Mouse (Mus musculus): ENCODE measurements at regions not wholly inside any gene's neighbourhood (a gene's known extent, or its start where the extent isn't known, plus 50 kb on each side); places are given as distances from the start of the nearest gene placed in this dataset.

- ATAC-seq (replicated peaks; ENCODE audit: insufficient number of reproducible peaks, low FRiP score, low TSS enrichment), result no peak
- Histone ChIP-seq H3K27ac (ENCODE audit: low read depth, low read length) (no peak overlapping the region), H3K4me2 (no peak overlapping the region)
Observed at GRCm38 (mm10) chr15:36403336-36404119, 604.0 kb downstream of the Zfp706 start.

GRCm38 (mm10) chr15:36402051-36402450 lies 605.5 kb downstream of the Zfp706 start:
- no peak overlapping the region for H3K9ac ChIP-seq (ENCODE audit: low read depth, low read length)
- H3K36me3 ChIP-seq (ENCODE audit: control insufficient read depth, insufficient read depth, low read length), result no peaks in the 10 kb centered on the region
- no peaks in the 10 kb centered on the region for H3K27me3 ChIP-seq (ENCODE audit: control insufficient read depth, insufficient read depth, low read length)
- no peak overlapping the region for H3K27ac ChIP-seq (ENCODE audit: low read depth, low read length)
- WGBS (ENCODE audit: insufficient replicate concordance), result 78% methylated on average over 1 of the region's 1 CpGs
- H3K9me3 ChIP-seq (replicated peaks; ENCODE audit: control insufficient read depth, low read length), result no peaks in the 10 kb centered on the region
- no peak overlapping the region for H3K4me3 ChIP-seq (ENCODE audit: low read depth, low read length)
- H3K4me2 ChIP-seq, result no peak overlapping the region
- H3K4me1 ChIP-seq (ENCODE audit: control insufficient read depth, insufficient read depth, low read length), result peaks cover 9% of the 10 kb centered on the region
- ATAC-seq (replicated peaks; ENCODE audit: insufficient number of reproducible peaks, low FRiP score, low TSS enrichment), result no peak

More at GRCm38 (mm10) chr15:36403336-36404119, 604.0 kb downstream of the Zfp706 start:
- H3K4me3 ChIP-seq (ENCODE audit: low read depth, low read length), result no peak overlapping the region
- no peaks in the 10 kb centered on the region for H3K9me3 ChIP-seq (replicated peaks; ENCODE audit: control insufficient read depth, low read length)
- no peaks in the 10 kb centered on the region for H3K36me3 ChIP-seq (ENCODE audit: control insufficient read depth, insufficient read depth, low read length)
- peaks cover 9% of the 10 kb centered on the region for H3K4me1 ChIP-seq (ENCODE audit: control insufficient read depth, insufficient read depth, low read length)
- H3K9ac ChIP-seq (ENCODE audit: low read depth, low read length), result no peak overlapping the region
- no peaks in the 10 kb centered on the region for H3K27me3 ChIP-seq (ENCODE audit: control insufficient read depth, insufficient read depth, low read length)
- WGBS (ENCODE audit: insufficient replicate concordance), result 78% methylated on average over 6 of the region's 6 CpGs

- no peak overlapping the region for H3K4me3 ChIP-seq (ENCODE audit: low read depth, low read length)
- no peak overlapping the region for H3K27ac ChIP-seq (ENCODE audit: low read depth, low read length)
- no peaks in the 10 kb centered on the region for H3K27me3 ChIP-seq (ENCODE audit: control insufficient read depth, insufficient read depth, low read length)
- no peaks in the 10 kb centered on the region for H3K36me3 ChIP-seq (ENCODE audit: control insufficient read depth, insufficient read depth, low read length)
- H3K9me3 ChIP-seq (replicated peaks; ENCODE audit: control insufficient read depth, low read length), result no peaks in the 10 kb centered on the region
- WGBS (ENCODE audit: insufficient replicate concordance), result 80% methylated on average over 9 of the region's 9 CpGs
- no peak overlapping the region for H3K4me2 ChIP-seq
- H3K9ac ChIP-seq (ENCODE audit: low read depth, low read length), result no peak overlapping the region
- peaks cover 9% of the 10 kb centered on the region for H3K4me1 ChIP-seq (ENCODE audit: control insufficient read depth, insufficient read depth, low read length)
- ATAC-seq (replicated peaks; ENCODE audit: insufficient number of reproducible peaks, low FRiP score, low TSS enrichment), result no peak
Observed at GRCm38 (mm10) chr15:36400311-36400840, 607.2 kb downstream of the Zfp706 start.

DNA sequence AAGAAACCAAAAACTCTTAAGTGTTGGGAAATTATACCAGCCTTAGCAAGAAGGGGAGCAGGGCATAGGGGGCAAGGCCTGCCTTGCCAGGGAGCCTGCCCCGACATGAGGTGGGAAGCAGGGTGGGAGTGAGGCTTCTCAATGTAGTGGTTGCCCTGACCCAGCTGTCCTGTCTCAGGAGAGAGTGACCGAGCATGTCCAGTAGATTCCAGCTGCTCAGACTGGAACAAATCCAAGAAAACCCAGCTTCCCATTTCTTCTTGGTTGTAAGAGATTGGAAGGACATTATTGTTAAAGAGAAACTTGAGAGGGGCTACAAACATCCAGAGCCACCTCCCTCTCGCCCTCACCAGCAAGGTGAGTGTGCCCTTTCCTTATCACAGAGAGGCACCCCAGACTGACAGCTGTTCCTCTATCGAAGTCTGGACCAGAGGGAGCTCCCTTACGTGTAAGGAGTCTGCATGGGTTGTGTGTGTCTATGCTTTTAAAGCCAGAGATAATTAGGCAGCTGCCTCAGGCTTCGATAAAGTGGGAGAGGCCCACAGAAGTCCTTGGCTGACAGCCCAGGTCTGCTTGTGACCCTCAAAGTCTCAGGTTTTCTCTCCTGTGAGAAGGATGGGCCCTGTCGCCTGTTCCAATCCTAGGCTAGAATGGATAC lies 608.1 kb downstream of the Zfp706 start:
- H3K4me1 ChIP-seq (ENCODE audit: control insufficient read depth, insufficient read depth, low read length), result peaks cover 9% of the 10 kb centered on the region
- H3K4me2 ChIP-seq, result peak overlapping the region; percentile 34; the same call in 1 of the 2 replicates
- H3K27ac ChIP-seq (ENCODE audit: low read depth, low read length), result peak overlapping the region; percentile 22; the same call in 1 of the 2 replicates
- no peaks in the 10 kb centered on the region for H3K27me3 ChIP-seq (ENCODE audit: control insufficient read depth, insufficient read depth, low read length)
- H3K9ac ChIP-seq (ENCODE audit: low read depth, low read length), result no peak overlapping the region
- no peak for ATAC-seq (replicated peaks; ENCODE audit: insufficient number of reproducible peaks, low FRiP score, low TSS enrichment)
- no peak overlapping the region for H3K4me3 ChIP-seq (ENCODE audit: low read depth, low read length)
- H3K36me3 ChIP-seq (ENCODE audit: control insufficient read depth, insufficient read depth, low read length), result no peaks in the 10 kb centered on the region
- H3K9me3 ChIP-seq (replicated peaks; ENCODE audit: control insufficient read depth, low read length), result no peaks in the 10 kb centered on the region
- WGBS (ENCODE audit: insufficient replicate concordance), result 34% methylated on average over 7 of the region's 7 CpGs

- WGBS (ENCODE audit: insufficient replicate concordance), result 73% methylated on average over 9 of the region's 9 CpGs
- Histone ChIP-seq H3K9ac (ENCODE audit: low read depth, low read length) (no peak overlapping the region), H3K27me3 (ENCODE audit: control insufficient read depth, insufficient read depth, low read length) (no peaks in the 10 kb centered on the region), H3K4me2 (no peak overlapping the region), H3K36me3 (ENCODE audit: control insufficient read depth, insufficient read depth, low read length) (no peaks in the 10 kb centered on the region), H3K27ac (ENCODE audit: low read depth, low read length) (no peak overlapping the region), H3K4me1 (ENCODE audit: control insufficient read depth, insufficient read depth, low read length) (peaks cover 9% of the 10 kb centered on the region), H3K4me3 (ENCODE audit: low read depth, low read length) (no peak overlapping the region), H3K9me3 (replicated peaks; ENCODE audit: control insufficient read depth, low read length) (no peaks in the 10 kb centered on the region)
- no peak for ATAC-seq (replicated peaks; ENCODE audit: insufficient number of reproducible peaks, low FRiP score, low TSS enrichment)
Observed at GRCm38 (mm10) chr15:36398099-36398982, 609.2 kb downstream of the Zfp706 start.

DNA sequence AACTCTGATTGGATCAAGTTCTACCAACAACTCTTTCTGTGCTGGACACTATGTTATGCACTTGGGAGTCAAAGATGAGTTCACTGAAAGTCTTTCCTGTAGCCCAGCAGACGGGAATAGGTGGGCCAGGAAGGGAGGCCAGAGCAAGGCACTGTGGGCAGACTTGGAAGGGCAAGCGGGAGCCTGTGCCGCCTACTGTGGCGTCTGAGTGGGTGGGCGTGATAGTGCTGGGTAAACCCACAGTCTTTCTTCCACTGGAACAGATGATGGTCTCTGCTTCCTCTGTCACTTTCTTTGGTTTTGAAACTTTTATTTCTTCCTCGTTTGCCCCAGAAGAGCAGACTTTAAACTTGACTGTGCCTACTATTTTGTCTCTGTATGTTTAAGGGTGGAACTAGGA lies 610.8 kb downstream of the Zfp706 start:
- Histone ChIP-seq H3K36me3 (ENCODE audit: control insufficient read depth, insufficient read depth, low read length) (no peaks in the 10 kb centered on the region), H3K4me2 (no peak overlapping the region), H3K9ac (ENCODE audit: low read depth, low read length) (no peak overlapping the region), H3K4me3 (ENCODE audit: low read depth, low read length) (no peak overlapping the region), H3K9me3 (replicated peaks; ENCODE audit: control insufficient read depth, low read length) (no peaks in the 10 kb centered on the region), H3K27me3 (ENCODE audit: control insufficient read depth, insufficient read depth, low read length) (no peaks in the 10 kb centered on the region), H3K4me1 (ENCODE audit: control insufficient read depth, insufficient read depth, low read length) (peaks cover 9% of the 10 kb centered on the region), H3K27ac (ENCODE audit: low read depth, low read length) (no peak overlapping the region)
- WGBS (ENCODE audit: insufficient replicate concordance), result 85% methylated on average over 6 of the region's 6 CpGs
- no peak for ATAC-seq (replicated peaks; ENCODE audit: insufficient number of reproducible peaks, low FRiP score, low TSS enrichment)

- H3K27ac ChIP-seq (ENCODE audit: low read depth, low read length), result no peak overlapping the region
- H3K4me1 ChIP-seq (ENCODE audit: control insufficient read depth, insufficient read depth, low read length), result peaks cover 9% of the 10 kb centered on the region
- no peak overlapping the region for H3K9ac ChIP-seq (ENCODE audit: low read depth, low read length)
- H3K9me3 ChIP-seq (replicated peaks; ENCODE audit: control insufficient read depth, low read length), result no peaks in the 10 kb centered on the region
- no peak overlapping the region for H3K4me2 ChIP-seq
- H3K36me3 ChIP-seq (ENCODE audit: control insufficient read depth, insufficient read depth, low read length), result no peaks in the 10 kb centered on the region
- H3K4me3 ChIP-seq (ENCODE audit: low read depth, low read length), result no peak overlapping the region
- no peak for ATAC-seq (replicated peaks; ENCODE audit: insufficient number of reproducible peaks, low FRiP score, low TSS enrichment)
- no peaks in the 10 kb centered on the region for H3K27me3 ChIP-seq (ENCODE audit: control insufficient read depth, insufficient read depth, low read length)
- WGBS (ENCODE audit: insufficient replicate concordance), result 58% methylated on average over 2 of the region's 2 CpGs
Observed at GRCm38 (mm10) chr15:36396245-36396644, 611.3 kb downstream of the Zfp706 start.

- Histone ChIP-seq H3K9ac (ENCODE audit: low read depth, low read length) (no peak overlapping the region), H3K4me1 (ENCODE audit: control insufficient read depth, insufficient read depth, low read length) (peaks cover 9% of the 10 kb centered on the region), H3K4me3 (ENCODE audit: low read depth, low read length) (no peak overlapping the region), H3K27me3 (ENCODE audit: control insufficient read depth, insufficient read depth, low read length) (no peaks in the 10 kb centered on the region), H3K9me3 (replicated peaks; ENCODE audit: control insufficient read depth, low read length) (no peaks in the 10 kb centered on the region), H3K36me3 (ENCODE audit: control insufficient read depth, insufficient read depth, low read length) (no peaks in the 10 kb centered on the region), H3K27ac (ENCODE audit: low read depth, low read length) (no peak overlapping the region), H3K4me2 (no peak overlapping the region)
- ATAC-seq (replicated peaks; ENCODE audit: insufficient number of reproducible peaks, low FRiP score, low TSS enrichment), result no peak
- 60% methylated on average over 4 of the region's 4 CpGs for WGBS (ENCODE audit: insufficient replicate concordance)
Observed at GRCm38 (mm10) chr15:36395672-36396050, 611.9 kb downstream of the Zfp706 start.
